Comparison of ENCODE assay signal across 10 mouse cellular contexts in the genomic region with DNA sequence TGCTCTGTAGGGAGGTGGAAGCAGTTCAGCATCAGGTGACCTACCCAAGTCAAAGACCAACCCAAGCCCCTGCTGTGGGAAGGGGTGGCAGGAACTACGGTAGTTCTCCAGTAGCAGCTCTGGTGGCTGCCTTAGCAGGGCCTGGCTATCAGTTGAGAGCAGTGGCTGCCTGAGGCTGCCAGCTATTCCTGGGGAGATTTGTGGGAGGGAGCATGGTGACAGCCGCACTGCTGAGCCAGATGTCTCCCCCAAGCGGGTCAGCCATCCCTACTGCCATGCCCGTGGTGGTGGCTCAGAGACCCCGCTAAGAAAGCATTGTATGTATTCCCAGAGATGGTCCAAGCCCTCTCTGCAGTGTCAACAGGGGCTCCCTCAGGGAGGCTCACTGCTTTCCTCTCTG.
"Had no signal": no experiment of that assay in that cellular context is flagged by ENCODE, and none has a peak within 500 bp of the region (broad histone marks: within the 10 kb centered on the region; RNA-seq: fewer than 3 reads in every experiment).

No protein-coding gene starts in this region.

- ATAC-seq: inflammation-experienced regulatory T-cells, adult 6 months; intestine, postnatal 0 days; midbrain, embryonic 16.5 days had no signal

- H3K27me3 ChIP-seq: limb, embryonic 13.5 days; midbrain, embryonic 12.5 days had no signal

- H3K4me3 ChIP-seq: limb, embryonic 13.5 days; midbrain, embryonic 12.5 days had no signal

- H3K4me2 ChIP-seq: limb, embryonic 13.5 days; midbrain, embryonic 12.5 days had no signal

- H3K27ac ChIP-seq: limb, embryonic 13.5 days; midbrain, embryonic 12.5 days had no signal

- H3K9ac ChIP-seq: limb, embryonic 13.5 days; midbrain, embryonic 12.5 days had no signal

- DNase-seq: kidney, adult 8-10 months; left cerebral cortex, postnatal 4 days; lung, adult 18-20 months; right cerebral cortex, postnatal 14 days; thymus, postnatal 36 days had no signal

- H3K9me3 ChIP-seq: limb, embryonic 13.5 days; midbrain, embryonic 12.5 days had no signal

- H3K4me1 ChIP-seq: limb, embryonic 13.5 days had no signal
